Mouse (Mus musculus): ENCODE data around the gene Card19. TPM values are rescaled to one million over a fixed set of nuclear protein-coding genes. Genes with fewer than 3 reads are reported as not detected.

Card19 gene
- total and polyA plus RNA-seq, 3 experiments: 15.8 to 51.8 TPM; not detected in 1

DNA sequence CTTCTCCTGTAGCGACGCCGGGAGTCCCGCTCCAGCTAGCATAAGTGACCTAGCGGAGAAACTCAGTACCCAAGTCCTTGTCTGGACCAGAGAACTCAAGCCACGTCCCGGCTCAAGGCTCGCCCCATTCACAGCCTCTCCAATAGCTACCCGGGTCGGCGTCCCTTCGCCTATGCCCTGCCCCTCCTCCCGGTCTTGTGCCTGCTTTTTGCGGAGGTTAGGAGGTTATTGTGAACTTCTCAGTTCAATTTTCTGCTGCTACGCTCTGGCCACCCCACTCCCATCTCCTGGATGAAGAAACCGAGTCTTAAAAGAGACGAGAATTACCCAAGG lies 349 bp upstream of the Card19 start:
- DNase-seq (ENCODE audit: low read depth, low spot score): no peak

DNA sequence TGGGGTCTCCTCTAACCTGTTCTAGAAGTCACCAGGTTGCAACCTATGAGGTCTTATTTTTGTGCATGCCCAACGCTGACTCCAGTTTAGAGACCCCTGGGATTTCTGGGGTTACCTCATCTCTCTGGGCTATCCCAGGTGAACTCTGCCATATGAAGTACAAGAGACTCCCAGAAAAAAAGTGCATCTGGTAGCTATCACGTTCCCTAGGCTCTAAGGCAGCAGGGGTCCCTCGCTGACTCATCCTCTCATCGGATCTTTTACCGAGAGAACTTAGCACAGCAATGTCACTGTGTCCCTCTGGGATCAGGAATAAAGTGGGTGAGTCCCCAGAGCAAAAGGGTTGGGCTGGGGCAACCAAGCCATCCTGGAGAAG lies 721 bp downstream of the Card19 start:
- Histone ChIP-seq H3K36me3 (ENCODE audit: control insufficient read depth in 1 of 2, insufficient read depth in 2 of 2, low read length in 2 of 2) (peaks cover 0 to 4% of the 10 kb centered on the region in 2 experiments; a peak in 1 of 4 replicates), H3K27ac (ENCODE audit: control insufficient read depth, low read depth, low read length) (peak overlapping the region; percentile 30; the same call in 1 of the 2 replicates), H3K27me3 (ENCODE audit: control insufficient read depth in 1 of 2, insufficient read depth in 2 of 2, low read length in 2 of 2) (no peaks in the 10 kb centered on the region), H3K9me3 (replicated peaks; ENCODE audit: insufficient read depth, low read length) (no peaks in the 10 kb centered on the region), H3K9ac (ENCODE audit: control insufficient read depth, low read depth, low read length, poor library complexity, severe bottlenecking) (peak overlapping the region; percentile 80), H3K4me1 (ENCODE audit: control insufficient read depth in 1 of 2, insufficient read depth in 2 of 2, low read length in 2 of 2) (peaks cover 0 to 15% of the 10 kb centered on the region in 2 experiments), H3K79me2 (ENCODE audit: control insufficient read depth, insufficient read depth, low read length, poor library complexity) (no peaks in the 10 kb centered on the region; the same call in 1 of the 2 replicates), H3K4me3 (ENCODE audit: control insufficient read depth in 1 of 2, insufficient read depth in 1 of 2, low read depth in 2 of 2, low read length in 2 of 2) (peak overlapping the region; percentile 66 to 73)
- no peak for DNase-seq (ENCODE audit: low read depth, low spot score)
- TF ChIP-seq MYB (IDR thresholded peaks at IDR 0.05; ENCODE audit: low read depth, low read length): no peak
- TF ChIP-seq MAFK (IDR thresholded peaks at IDR 0.05; ENCODE audit: borderline replicate concordance, low read depth, low read length): no peak

More for the DNA sequence above, 349 bp upstream of the Card19 start:
- Histone ChIP-seq H3K79me2 (ENCODE audit: control insufficient read depth, insufficient read depth, low read length, poor library complexity) (no peaks in the 10 kb centered on the region; the same call in 1 of the 2 replicates), H3K4me3 (ENCODE audit: control insufficient read depth in 1 of 2, insufficient read depth in 1 of 2, low read depth in 2 of 2, low read length in 2 of 2) (peak overlapping the region; percentile 66 to 74), H3K4me1 (ENCODE audit: control insufficient read depth in 1 of 2, insufficient read depth in 2 of 2, low read length in 2 of 2) (peaks cover 0 to 15% of the 10 kb centered on the region in 2 experiments; a peak in 3 of 4 replicates), H3K36me3 (ENCODE audit: control insufficient read depth in 1 of 2, insufficient read depth in 2 of 2, low read length in 2 of 2) (peaks cover 0 to 4% of the 10 kb centered on the region in 2 experiments; a peak in 1 of 4 replicates), H3K27me3 (ENCODE audit: control insufficient read depth in 1 of 2, insufficient read depth in 2 of 2, low read length in 2 of 2) (no peaks in the 10 kb centered on the region), H3K9ac (ENCODE audit: control insufficient read depth, low read depth, low read length, poor library complexity, severe bottlenecking) (peak overlapping the region; percentile 76), H3K27ac (ENCODE audit: control insufficient read depth, low read depth, low read length) (peak overlapping the region; percentile 50), H3K9me3 (replicated peaks; ENCODE audit: insufficient read depth, low read length) (no peaks in the 10 kb centered on the region)
- TF ChIP-seq ELF1 (IDR thresholded peaks at IDR 0.05; ENCODE audit: low read depth, low read length) (no peak; the same call in 1 of the 2 replicates), POLR2AphosphoS2 (IDR thresholded peaks at IDR 0.05; ENCODE audit: low read length) (peak; percentile 77; the same call in 1 of the 2 replicates), TCF12 (IDR thresholded peaks at IDR 0.05; ENCODE audit: low read depth, low read length) (no peak), USF1 (IDR thresholded peaks at IDR 0.05; ENCODE audit: low read depth, low read length) (no peak), POLR2A (IDR thresholded peaks at IDR 0.05; ENCODE audit: control insufficient read depth in 1 of 2, insufficient read depth in 1 of 2, low read depth in 1 of 2, low read length in 2 of 2, poor library complexity in 1 of 2) (no peak; a peak in 2 of 4 replicates), ETS1 (IDR thresholded peaks at IDR 0.05; ENCODE audit: low read depth, low read length) (0 out of 2 replicates have a peak, but pooled peaks have one; percentile 42), GABPA (IDR thresholded peaks at IDR 0.05; ENCODE audit: low read depth, low read length) (no peak), MAX (IDR thresholded peaks at IDR 0.05; ENCODE audit: low read length) (no peak), HCFC1 (IDR thresholded peaks at IDR 0.05; ENCODE audit: low read depth, low read length) (peak; percentile 58; the same call in 1 of the 2 replicates), CHD2 (IDR thresholded peaks at IDR 0.05; ENCODE audit: low read length) (no peak), SMC3 (IDR thresholded peaks at IDR 0.05; ENCODE audit: low read depth, low read length) (no peak), SIN3A (IDR thresholded peaks at IDR 0.05; ENCODE audit: low read length) (peak; percentile 53; the same call in 1 of the 2 replicates), JUND (IDR thresholded peaks at IDR 0.05; ENCODE audit: low read depth, low read length) (no peak), TBP (IDR thresholded peaks at IDR 0.05; ENCODE audit: low read depth, low read length) (no peak), CHD1 (IDR thresholded peaks at IDR 0.05; ENCODE audit: low read depth, low read length) (no peak), USF2 (IDR thresholded peaks at IDR 0.05; ENCODE audit: borderline replicate concordance in 1 of 2, insufficient read depth in 1 of 2, low read depth in 1 of 2, low read length in 2 of 2) (no peak), UBTF (IDR thresholded peaks at IDR 0.05; ENCODE audit: borderline replicate concordance, insufficient read depth, low read depth, low read length) (no peak), BHLHE40 (IDR thresholded peaks at IDR 0.05; ENCODE audit: borderline replicate concordance, low read depth, low read length) (no peak), MAFK (IDR thresholded peaks at IDR 0.05; ENCODE audit: borderline replicate concordance, low read depth, low read length) (no peak), ZC3H11A (IDR thresholded peaks at IDR 0.05; ENCODE audit: low read depth, low read length) (no peak), RAD21 (IDR thresholded peaks at IDR 0.05; ENCODE audit: low read depth, low read length) (no peak), MXI1 (IDR thresholded peaks at IDR 0.05; ENCODE audit: low read depth, low read length) (no peak), POLR2AphosphoS5 (IDR thresholded peaks at IDR 0.05; ENCODE audit: borderline replicate concordance, low read depth, low read length) (no peak), NELFE (IDR thresholded peaks at IDR 0.05; ENCODE audit: low read depth, low read length) (peak; percentile 83; the same call in 1 of the 2 replicates), MYB (IDR thresholded peaks at IDR 0.05; ENCODE audit: low read depth, low read length) (no peak), NRF1 (IDR thresholded peaks at IDR 0.05; ENCODE audit: insufficient read depth, low read depth, low read length, poor library complexity, severe bottlenecking) (no peak)
